Mouse (Mus musculus) small intestine, adult 2 months (tissue): ENCODE data around the gene Asb7. TPM values are rescaled to one million over a fixed set of nuclear protein-coding genes. Genes with fewer than 3 reads are reported as not detected.

Source experiments
- H3K27ac ChIP-seq: fragments of 200-500 bp; 2 replicates; pipeline ENCODE4 v1.5.1; 2012; ENCODE audit warnings: low read depth, low read length, control low read depth, inconsistent platforms; ENCODE audit not compliant: insufficient read depth
- H3K27me3 ChIP-seq: fragments of 200-500 bp; 2 replicates; pipeline ENCODE4 v1.6.1; 2012; ENCODE audit warnings: mild to moderate bottlenecking, moderate library complexity, low read length, inconsistent platforms; ENCODE audit not compliant: control insufficient read depth, insufficient read depth
- H3K36me3 ChIP-seq: fragments of 200-500 bp; 2 replicates; pipeline ENCODE4 v1.6.1; 2012; ENCODE audit warnings: mild to moderate bottlenecking, low read length, control low read depth, inconsistent platforms; ENCODE audit not compliant: control insufficient read depth, insufficient read depth
- H3K4me1 ChIP-seq: fragments of 200-500 bp; 2 replicates; pipeline ENCODE4 v1.6.1; 2012; ENCODE audit warnings: low read length, inconsistent platforms, mixed read lengths; ENCODE audit not compliant: control insufficient read depth, insufficient read depth, insufficient read length
- H3K4me3 ChIP-seq: fragments of 200-500 bp; 2 replicates; pipeline ENCODE4 v1.5.1; 2012; ENCODE audit warnings: low read depth, mild to moderate bottlenecking, control low read depth, inconsistent platforms, low read length, moderate library complexity
- CTCF ChIP-seq: fragments of 200-500 bp; IDR thresholded peaks from 2 replicates; pipeline ENCODE4 v1.5.1; 2012; ENCODE audit warnings: low read depth, mild to moderate bottlenecking, control low read depth, inconsistent platforms, low read length, moderate library complexity, mixed read lengths; ENCODE audit not compliant: insufficient replicate concordance, insufficient read length; ENCODE audit errors: extremely low read depth
- POLR2A ChIP-seq: fragments of 200-500 bp; IDR thresholded peaks from 2 replicates; pipeline ENCODE4 v1.6.1; 2012; ENCODE audit warnings: low read depth, mild to moderate bottlenecking, control low read depth, inconsistent platforms, low read length, moderate library complexity
- WGBS: fragments of 180-500 bp; shearing (Covaris S2); methylation state at CpG from one replicate; pipeline ENCODE4 v1.1.7; 2018; 5-methylcytosine and 5-hydroxymethylcytosine counted together
- polyA plus RNA-seq: library from polyadenylated mRNA; depleted of rRNA; stranded (reverse); fragments of >200 nt; gene quantifications from 2 replicates; pipeline ENCODE4 v1.2.3, GENCODE M21; 2012

Gene Asb7
- polyA plus RNA-seq, 1 experiment: 2.8 TPM

- Histone ChIP-seq H3K4me3 (no peak overlapping the region), H3K27me3 (no peaks in the 10 kb centered on the region), H3K4me1 (peaks cover 3% of the 10 kb centered on the region; the same call in 1 of the 2 replicates), H3K27ac (no peak overlapping the region), H3K36me3 (no peaks in the 10 kb centered on the region)
- 85% methylated on average over 6 of the region's 6 CpGs for WGBS
- TF ChIP-seq CTCF: no peak
- no peak for TF ChIP-seq POLR2A
Measured at GRCm38 (mm10) chr7:66724954-66725353, 35.6 kb upstream of the Asb7 start.

GRCm38 (mm10) chr7:66724514-66724913 lies 35.1 kb upstream of the Asb7 start:
- no peak overlapping the region for H3K27ac ChIP-seq
- TF ChIP-seq POLR2A (no peak), CTCF (no peak)
- 92% methylated on average over 4 of the region's 4 CpGs for WGBS
- H3K36me3 ChIP-seq: no peaks in the 10 kb centered on the region
- no peak overlapping the region for H3K4me3 ChIP-seq
- H3K4me1 ChIP-seq: peaks cover 3% of the 10 kb centered on the region; the same call in 1 of the 2 replicates
- no peaks in the 10 kb centered on the region for H3K27me3 ChIP-seq

DNA sequence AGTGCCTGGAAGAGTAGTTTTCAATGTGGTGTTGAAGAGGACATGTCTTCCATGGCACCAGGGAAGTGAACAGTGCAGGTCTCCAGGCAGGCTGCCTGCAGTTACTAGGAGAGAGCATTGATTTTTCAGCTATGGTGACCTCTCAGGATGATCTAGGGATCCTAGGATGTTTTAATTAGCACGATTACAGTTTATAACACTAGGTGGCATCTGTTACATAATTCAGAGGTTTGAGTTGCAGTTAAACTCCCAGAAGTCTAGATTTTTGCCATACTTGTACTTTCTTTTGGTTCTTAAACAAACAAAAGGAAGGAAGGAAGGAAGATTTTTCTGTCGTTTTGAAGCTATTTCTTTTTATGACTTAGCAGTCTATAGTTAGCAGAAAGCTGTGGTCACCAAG lies 21.8 kb upstream of the Asb7 start:
- peaks cover 15% of the 10 kb centered on the region for H3K36me3 ChIP-seq
- 17% methylated on average over 2 of the region's 2 CpGs for WGBS
- H3K27me3 ChIP-seq: no peaks in the 10 kb centered on the region
- peak; percentile 4; the same call in 1 of the 2 replicates for TF ChIP-seq CTCF
- TF ChIP-seq POLR2A: no peak
- no peak overlapping the region for H3K4me3 ChIP-seq
- H3K4me1 ChIP-seq: no peaks in the 10 kb centered on the region
- H3K27ac ChIP-seq: no peak overlapping the region

DNA sequence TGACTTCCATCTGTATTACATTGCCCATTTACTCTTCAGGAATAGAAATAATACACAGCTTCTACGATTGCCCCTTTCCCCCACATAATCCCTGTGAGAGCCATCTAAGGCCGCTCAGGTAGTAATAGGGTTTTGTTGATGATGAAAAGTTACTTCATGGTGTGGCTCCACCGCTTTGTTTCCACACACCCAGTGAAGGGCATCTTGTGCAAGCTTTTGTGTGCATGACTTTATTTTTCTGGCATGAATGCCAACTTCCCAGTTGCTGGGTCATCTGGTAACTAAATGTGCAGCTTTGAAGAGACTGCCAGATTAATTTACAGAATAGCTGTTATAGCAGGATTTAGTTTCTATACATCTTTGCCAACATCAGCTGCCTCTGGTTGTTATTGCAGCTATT lies 15.2 kb upstream of the Asb7 start:
- TF ChIP-seq CTCF (no peak), POLR2A (no peak)
- WGBS: 90% methylated on average over 3 of the region's 3 CpGs
- Histone ChIP-seq H3K27me3 (no peaks in the 10 kb centered on the region), H3K27ac (no peak overlapping the region), H3K4me3 (no peak overlapping the region), H3K4me1 (no peaks in the 10 kb centered on the region), H3K36me3 (peaks cover 8% of the 10 kb centered on the region; the same call in 1 of the 2 replicates)

DNA sequence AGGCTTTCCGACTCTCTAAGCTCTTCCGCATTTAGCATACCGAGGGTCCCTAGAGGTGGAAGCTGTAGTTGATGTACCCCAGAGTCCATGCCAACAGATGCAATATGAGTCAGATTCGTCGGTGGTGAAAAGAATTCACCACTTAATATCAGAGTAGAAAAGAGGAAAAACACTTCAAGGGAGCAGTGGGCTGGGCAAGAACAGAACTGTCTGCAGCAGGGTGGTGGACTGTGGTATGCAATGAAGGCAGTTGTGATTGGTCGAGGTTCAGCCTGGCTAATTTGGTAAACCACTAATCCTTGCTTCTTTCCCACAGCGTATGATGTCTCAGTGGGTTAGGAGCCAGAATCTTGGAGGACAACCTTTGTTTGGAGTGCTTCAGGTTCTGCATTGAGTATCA lies 13.3 kb upstream of the Asb7 start:
- WGBS: 87% methylated on average over 7 of the region's 7 CpGs
- no peak for TF ChIP-seq POLR2A
- no peak for TF ChIP-seq CTCF
- Histone ChIP-seq H3K4me1 (no peaks in the 10 kb centered on the region), H3K4me3 (no peak overlapping the region), H3K36me3 (peaks cover 3% of the 10 kb centered on the region; the same call in 1 of the 2 replicates), H3K27me3 (no peaks in the 10 kb centered on the region), H3K27ac (no peak overlapping the region)

GRCm38 (mm10) chr7:66694467-66694866 lies 5.1 kb upstream of the Asb7 start:
- Histone ChIP-seq H3K4me1 (peaks cover 2% of the 10 kb centered on the region; the same call in 1 of the 2 replicates), H3K27ac (no peak overlapping the region), H3K4me3 (no peak overlapping the region), H3K27me3 (no peaks in the 10 kb centered on the region), H3K36me3 (no peaks in the 10 kb centered on the region; the same call in none of the 2 replicates)
- 29% methylated on average over 7 of the region's 7 CpGs for whole genome bisulfite sequencing
- TF ChIP-seq CTCF: no peak
- TF ChIP-seq POLR2A: no peak

GRCm38 (mm10) chr7:66689620-66690360 lies 394 bp upstream of the Asb7 start, which contains the start of gene Lins1:
Lins1 (plus strand) TSS chr7:66689889.
- peaks cover 6% of the 10 kb centered on the region; the same call in 1 of the 2 replicates for H3K4me1 ChIP-seq
- H3K27ac ChIP-seq: peak within 1 kb of the TSS; percentile 51
- H3K4me3 ChIP-seq: peak within 1 kb of the TSS; percentile 89
- H3K27me3 ChIP-seq: no peaks in the 10 kb centered on the region
- H3K36me3 ChIP-seq: 0 out of 2 replicates have a peak, but pooled peaks cover 1% of the 10 kb centered on the region
- WGBS: under 1% methylated on average over 52 of the region's 52 CpGs
- 0 out of 2 replicates have a peak, but pooled peaks have one; percentile 38 for TF ChIP-seq CTCF
- TF ChIP-seq POLR2A: no peak

DNA sequence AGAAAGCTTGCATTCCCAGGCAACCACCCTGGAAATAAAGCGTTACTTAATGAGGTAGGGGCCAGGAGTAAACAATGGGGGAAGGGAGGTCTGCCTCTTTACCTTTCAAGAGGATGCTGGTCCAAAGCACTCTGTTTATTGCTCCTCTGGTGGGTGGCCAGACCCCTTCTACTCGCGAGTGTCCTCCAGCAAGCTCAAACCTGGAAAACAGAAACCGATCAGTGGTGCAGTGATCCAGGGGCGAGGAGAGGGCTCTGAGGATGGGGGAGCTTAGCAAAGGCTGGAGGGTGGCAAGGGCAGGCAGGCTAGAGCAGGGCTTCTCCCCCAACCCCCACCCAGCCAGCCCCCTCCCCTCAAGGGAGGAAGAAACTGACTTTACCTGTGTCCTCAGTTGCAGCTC lies 675 bp downstream of the Asb7 start:
- no peaks in the 10 kb centered on the region for H3K27me3 ChIP-seq
- no peak overlapping the region for H3K27ac ChIP-seq
- peak overlapping the region; percentile 89 for H3K4me3 ChIP-seq
- 2% methylated on average over 5 of the region's 5 CpGs for WGBS
- H3K36me3 ChIP-seq: peaks cover 3% of the 10 kb centered on the region; the same call in 1 of the 2 replicates
- peaks cover 4% of the 10 kb centered on the region; the same call in 1 of the 2 replicates for H3K4me1 ChIP-seq
- TF ChIP-seq CTCF: no peak
- no peak for TF ChIP-seq POLR2A
